Mouse (Mus musculus): ENCODE data around the gene Cacng1.

The Cacng1 gene

GRCm38 (mm10) chr11:107716332-107716938 is at the start of gene Cacng1:
Gene Cacng1 (minus strand): TSS chr11:107716522.
- DNase-seq (ENCODE audit: low spot score) = no peak

DNA sequence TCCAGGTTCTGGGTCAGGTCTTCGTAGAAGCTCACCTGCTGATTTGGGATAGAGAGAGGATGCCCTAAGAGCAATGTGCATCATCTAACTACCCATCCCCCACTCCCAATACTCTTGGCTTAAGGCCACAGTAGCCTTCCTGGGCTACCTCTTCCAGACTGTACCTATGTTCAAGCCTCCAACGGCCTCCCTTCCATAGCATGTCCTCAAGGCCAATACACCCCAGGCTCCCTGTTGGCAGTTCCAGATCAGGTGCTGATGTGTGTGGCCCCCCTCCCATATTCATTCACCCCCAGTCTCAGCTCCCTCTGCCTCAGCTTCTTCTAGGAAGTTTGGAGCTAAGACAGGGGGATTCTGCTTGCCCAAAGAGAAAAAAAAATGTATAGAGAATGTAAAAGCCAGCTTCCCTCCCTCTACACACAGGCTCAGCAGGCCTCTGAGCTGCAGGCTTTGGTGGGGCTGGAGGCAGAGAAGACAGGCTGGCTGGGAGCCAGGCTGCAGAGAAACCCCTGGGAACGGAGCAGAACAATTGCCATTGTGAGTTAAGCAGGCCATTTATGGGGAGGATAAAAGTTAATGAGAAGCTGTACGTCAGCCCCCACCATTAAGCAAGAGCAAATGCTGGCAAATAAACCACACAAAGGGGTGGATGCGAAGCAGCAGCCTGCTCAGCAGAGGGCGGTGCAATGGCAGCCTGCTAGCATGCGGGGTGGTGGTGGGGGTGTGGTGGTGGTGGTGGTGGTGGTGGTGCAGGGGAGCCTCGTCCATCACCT is 46.6 kb upstream of the Cacng1 start:
- DNase-seq (ENCODE audit: low spot score) = peak; percentile 55

DNA sequence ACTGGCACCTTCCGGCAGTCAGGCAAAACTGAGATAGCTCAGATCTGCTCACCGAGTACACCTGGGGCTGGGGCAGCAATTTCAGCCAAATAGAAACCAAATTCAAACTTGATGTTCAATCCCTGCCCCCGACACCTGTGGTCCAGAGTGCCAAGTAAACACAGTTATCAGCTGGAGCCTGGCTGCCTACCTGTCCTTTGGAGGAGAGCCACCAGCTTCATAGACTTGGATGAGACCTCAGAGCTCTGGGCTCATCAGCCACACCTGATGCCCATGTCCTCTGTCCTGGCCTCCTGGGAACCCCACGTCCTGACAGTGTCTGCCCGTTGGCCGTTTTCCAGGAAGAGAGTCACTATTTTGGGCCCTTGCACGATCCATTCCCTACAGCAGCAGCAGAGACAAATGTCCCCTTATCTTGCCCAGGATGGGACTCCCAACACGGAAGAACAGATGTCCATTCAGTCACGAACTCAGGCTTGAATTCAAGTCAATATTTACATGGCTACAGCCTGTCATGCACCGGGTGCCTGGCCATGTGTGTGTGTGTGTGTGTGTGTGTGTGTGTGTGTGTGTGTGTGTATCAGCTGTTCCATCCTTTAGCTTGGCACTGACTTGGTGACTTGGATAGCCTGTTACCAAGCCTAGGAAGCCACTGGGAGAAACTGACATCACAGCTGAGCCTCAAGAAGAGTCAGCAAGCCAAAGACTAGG is 45.6 kb upstream of the Cacng1 start:
- no peak for DNase-seq (ENCODE audit: low spot score)

DNA sequence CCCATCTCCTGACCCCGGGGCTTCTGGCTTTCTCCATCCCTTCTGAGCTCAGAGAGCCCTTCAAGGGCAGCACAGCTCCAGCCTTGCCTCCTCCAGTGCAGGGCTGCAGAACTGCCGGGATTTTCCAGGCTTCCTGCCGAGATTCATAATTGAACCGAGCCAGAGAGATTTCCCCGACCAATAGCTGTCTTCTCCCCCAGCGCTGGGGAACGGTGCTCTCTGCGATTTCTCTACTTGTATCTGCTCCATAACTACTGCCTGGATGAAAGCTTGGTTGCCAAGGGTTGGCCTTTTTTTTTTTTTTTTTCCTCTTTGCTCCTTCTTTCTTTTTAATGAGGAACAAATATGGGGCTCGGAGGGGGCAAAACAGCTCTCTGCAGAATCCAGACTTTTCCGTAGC is 43.7 kb upstream of the Cacng1 start:
- DNase-seq (ENCODE audit: low spot score) = no peak

GRCm38 (mm10) chr11:107759516-107759915 is 43.2 kb upstream of the Cacng1 start:
- no peak for DNase-seq (ENCODE audit: low spot score)

DNA sequence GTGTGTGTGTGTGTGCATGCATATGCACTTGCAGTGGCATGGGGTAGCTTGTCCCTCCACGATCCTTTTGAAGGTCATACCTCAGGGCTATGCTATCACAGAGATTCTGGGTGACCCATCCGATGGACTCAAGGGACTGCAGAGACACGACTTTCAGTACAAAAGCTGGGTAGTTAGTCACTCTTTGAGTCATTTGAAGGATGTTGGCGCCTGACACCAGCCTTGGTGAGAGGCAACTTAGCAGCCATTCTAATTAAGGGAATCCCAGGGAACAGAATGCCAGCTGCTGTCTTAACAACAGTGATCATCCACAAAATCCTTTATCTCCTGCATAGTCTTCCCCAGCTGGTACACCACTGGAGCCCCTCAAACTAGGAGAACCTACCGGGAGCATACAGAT is 32.8 kb upstream of the Cacng1 start:
- no peak for DNase-seq (ENCODE audit: low spot score)

DNA sequence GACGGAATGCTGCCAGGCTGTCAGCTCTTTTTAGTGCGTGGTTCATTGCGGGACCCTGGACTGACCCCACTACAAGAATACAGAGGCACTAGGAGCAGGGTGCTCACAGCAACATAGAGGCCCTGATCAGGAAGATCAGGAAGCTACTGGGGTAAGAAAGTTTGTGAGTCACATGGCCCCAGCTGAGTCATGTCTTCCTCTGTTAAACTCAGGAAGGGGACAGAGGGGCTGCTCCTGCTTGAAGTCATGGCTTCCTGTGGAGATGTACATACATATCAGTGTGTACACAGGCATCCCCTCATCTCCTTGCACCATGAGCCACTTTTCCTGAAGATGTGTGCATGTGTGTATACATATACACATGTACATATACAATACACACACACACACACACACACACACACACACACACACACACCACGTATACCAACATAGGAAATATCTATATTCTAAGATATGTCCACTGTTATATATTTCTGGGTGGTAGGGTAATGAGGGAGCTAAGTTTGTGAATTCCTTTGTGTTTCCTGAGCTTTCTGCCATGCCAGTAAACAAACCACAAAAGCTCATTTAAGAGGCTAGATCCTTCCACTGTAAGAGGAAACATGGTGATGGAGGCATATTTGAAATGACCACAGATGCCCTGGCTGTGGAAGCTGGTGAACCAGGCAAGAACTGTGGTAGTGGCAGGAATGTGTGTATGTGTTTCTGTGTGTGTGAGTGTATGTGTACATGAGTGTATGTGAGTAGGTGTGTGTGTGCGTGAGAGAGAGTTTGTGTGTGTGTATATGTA is 32.1 kb upstream of the Cacng1 start:
- no peak for DNase-seq (ENCODE audit: low spot score)

DNA sequence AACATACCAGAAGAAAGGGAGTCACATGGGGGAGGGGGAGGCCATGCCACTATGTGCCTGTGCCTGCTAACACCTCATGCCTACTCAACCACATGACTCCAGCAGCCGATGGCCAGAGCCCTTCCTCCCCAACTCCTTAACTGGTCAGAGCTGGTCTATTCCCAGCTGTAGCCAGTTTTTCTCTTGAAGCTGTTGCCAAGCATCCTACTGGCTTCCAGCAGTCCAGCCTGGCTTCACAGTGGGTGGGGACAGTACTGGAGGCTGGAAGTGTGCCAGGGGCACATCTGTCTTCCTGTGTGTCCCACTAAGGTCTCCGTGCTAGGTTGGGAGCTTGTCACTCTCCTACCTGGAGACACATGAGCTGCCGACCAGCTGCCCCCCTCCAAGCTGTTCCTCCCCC is 26.8 kb upstream of the Cacng1 start:
- DNase-seq (ENCODE audit: low spot score) = no peak

DNA sequence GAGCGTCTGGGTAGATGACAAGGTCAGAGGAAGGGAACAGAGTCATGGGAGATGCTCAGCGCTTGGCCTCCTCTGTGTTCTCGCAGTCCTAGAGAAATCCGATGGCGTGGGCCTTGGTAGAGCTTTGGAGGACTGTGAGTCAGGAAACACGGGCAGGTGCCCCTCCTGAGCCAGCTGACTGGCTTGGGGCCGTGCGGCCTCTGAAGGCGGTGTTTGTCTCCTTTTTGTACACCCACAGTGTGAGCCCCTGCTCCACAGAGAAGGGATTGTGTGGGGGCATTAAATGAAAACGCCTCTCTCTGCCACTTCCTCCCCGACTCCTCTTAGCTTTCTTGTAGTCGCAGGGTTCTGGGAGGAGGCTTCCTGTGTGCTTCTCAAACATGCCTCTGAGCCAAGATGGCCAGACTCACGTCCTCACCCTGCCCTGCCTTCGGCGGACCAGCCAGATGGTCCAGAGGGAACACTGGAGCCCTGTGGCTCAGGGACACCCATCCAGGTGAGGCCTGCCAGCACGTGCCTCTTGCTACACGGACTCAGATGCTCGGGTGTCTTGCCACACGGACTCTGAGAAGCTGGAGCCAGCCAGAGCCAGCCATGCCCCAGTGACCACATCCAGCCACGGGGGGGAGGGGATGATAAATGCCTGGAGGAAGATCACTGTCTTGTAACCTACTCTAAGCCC is 22.2 kb upstream of the Cacng1 start:
- no peak for DNase-seq (ENCODE audit: low spot score)

GRCm38 (mm10) chr11:107737886-107738285 is 21.6 kb upstream of the Cacng1 start:
- no peak for DNase-seq (ENCODE audit: low spot score)

DNA sequence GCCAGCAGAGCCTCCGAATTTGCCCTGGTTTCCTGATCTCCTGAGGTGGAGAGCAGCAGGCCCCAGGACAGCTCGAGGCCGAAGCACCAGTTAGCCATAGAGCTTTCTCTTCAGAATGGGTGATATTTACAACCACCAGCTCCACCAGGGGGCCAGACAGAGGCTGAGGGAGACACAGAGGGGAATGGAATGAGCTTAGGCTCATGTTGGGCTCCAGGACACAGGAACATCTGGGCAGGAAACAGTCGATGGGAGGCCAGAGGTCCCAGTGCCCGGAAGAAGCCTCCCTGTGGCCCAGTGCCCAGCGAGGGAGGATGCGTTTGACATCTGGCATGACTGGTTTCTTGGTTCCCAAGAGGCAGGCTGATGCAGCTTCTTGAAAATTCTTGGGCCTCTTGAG is 17.8 kb upstream of the Cacng1 start:
- DNase-seq (ENCODE audit: low spot score) = no peak

GRCm38 (mm10) chr11:107731498-107731897 is 15.2 kb upstream of the Cacng1 start:
- DNase-seq (ENCODE audit: low spot score) = no peak

DNA sequence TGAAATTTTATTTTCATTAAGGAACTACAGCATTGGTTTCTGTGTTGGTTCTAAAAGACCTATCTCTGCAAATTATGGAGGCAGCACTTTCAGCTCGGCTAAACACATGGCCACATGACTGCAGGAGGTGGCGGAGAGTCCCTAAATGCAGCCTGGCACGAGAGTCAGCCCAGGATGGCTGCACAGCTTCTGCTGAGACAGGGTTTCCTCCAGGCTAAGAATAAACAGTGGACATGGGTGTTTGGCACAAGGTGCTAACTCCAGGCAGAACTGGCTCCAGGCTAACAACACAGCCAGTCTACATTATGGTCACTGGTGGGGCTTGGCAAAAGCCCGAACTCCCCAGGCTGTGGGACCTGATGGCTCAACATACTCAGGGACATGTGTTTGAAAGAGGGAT is 14.6 kb upstream of the Cacng1 start:
- no peak for DNase-seq (ENCODE audit: low spot score)

DNA sequence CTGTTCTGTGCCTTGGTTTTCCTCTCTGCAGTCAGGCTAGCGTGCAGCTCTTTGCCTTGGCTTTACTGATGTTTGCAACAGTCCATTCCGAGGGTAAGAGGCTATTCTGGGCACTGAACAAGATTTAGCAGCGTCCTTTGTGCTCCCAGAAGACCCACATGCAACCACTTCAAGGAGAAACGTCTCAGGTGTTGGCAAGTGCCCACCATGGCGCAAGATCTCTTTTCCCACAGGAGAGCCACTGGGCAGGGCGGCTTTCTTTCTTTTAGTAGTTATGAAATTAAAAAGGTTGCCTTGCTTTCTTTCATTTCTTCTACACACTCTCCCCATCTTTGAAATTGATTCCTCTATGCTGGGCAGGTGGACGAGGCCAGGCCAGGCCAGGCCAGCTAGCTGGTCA is 12.8 kb upstream of the Cacng1 start:
- DNase-seq (ENCODE audit: low spot score) = no peak

DNA sequence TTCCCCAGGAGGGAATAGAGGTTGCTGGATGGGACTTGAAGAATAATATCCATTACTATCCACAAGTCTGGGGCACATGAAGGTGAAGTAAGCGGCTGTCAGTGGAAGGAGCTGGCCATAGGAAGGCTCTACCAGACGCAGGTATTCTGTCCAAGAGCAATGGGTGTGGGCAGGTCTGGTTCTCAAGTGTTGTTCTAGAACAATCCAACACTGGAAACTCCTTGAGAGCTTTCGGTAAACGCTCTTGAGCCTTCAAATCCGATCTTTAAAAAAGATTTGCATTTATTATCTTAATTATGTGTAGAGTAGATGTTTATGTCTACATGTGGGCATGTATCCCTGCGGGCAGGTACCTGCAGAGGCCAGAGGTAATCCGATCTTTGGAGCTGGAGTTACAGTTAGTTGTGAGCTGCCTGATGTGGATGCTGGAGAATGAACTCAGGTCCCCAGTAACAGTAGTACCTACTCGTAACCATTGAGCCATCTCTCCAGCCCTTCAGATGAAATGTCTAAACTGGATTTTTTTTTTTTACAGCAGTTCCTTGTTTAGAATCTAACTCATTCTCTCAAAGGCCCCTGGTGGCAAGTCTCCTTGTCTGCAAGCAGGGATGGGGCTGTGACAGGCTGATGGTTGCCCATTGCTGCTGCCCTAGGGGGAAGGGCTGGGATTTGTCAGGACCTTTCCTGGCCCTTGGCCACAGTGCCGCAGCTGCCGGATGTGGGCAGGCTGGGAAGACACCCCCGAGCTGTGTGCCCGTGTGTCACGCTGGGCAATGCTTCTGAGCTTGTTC is 11.9 kb upstream of the Cacng1 start:
- DNase-seq (ENCODE audit: low spot score) = no peak

DNA sequence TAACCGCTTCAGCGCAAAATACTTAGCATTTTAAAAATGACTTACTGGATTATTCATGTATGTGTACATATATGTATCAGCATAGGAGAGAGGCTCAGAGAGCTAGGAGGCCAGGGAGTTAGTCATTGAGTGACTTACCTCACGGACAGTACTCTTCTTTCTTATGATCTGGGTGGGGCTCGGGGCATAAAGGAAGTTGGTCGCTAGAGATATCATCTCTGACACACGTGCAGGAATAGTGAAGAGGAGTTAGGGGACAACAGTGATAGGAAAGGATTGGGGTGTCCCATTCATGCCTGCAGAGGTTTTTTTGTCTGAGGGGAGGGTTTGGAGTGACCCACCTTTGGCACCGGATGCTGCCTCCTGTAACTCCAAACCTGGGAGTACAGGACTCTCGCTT is 8.3 kb upstream of the Cacng1 start:
- no peak for DNase-seq (ENCODE audit: low spot score)

DNA sequence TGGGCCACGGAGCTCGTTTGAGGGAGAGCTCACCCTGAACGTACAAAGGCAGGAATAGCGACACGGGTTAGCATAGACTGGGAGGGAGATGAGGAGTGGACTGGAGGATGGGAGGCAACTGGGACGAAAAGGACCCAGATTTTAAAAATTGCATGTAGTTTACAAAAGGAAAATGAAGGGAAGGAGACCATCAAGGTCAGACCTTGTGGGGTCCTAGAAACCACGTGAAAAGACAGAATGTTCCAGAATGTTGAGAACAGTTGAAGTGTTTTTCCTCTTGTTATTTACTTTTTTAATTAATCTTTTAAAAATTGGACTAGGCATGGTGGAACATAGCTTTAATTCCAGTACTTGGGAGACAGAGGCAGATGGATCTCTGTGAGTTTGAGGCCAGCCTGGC is 4.7 kb upstream of the Cacng1 start:
- DNase-seq (ENCODE audit: low spot score) = no peak

- no peak for DNase-seq (ENCODE audit: low spot score)
These were observed 4.1 kb upstream of the Cacng1 start for GRCm38 (mm10) chr11:107720264-107721021.

- no peak for DNase-seq (ENCODE audit: low spot score)
These were observed 2.0 kb downstream of the Cacng1 start for GRCm38 (mm10) chr11:107714368-107714767.

DNA sequence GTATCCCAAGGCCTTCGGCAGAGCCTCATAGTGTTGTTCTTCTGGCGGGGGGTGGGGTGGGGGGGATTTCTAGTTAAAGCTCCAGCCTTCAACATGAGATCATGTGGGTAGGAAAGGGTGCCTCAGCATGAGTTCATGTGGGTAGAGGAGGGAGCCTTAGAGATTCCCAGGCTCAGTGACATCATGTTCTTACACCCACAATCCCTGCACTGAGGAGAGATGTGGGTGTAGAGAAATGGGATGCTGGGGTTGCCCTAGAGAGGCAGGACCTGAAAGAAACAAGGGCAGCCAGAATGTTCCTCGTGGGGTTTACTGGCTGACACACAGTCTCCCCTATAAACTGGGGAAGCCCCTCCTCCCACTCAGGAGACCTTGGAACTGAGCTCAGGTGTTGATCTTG is 5.9 kb downstream of the Cacng1 start:
- no peak for DNase-seq (ENCODE audit: low spot score)
